Mouse (Mus musculus): ENCODE data around the gene Slc44a4.
"Not testable (repeated sequence)": the region's sequence is repeated elsewhere in the genome, so short reads cannot be mapped to it uniquely, and the experiment has no call there.

Gene Slc44a4

DNA sequence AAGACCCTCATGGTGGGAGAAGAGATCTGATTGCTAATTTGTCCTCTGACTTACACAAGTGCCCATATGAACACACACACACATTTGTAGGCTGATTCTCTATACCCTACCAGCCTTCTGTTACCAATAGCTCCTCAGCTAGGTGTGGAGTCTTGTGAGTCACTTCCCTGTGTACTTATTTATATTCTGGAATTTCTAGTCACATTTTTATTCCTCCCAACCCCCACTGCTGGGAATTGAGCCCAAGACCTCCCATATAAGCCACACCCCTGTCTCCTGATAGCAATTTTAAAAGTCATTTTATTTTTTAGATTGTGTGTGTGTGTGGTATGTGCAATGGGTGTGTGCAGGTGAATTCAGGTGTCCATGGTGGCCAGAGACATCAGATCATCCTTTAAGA is 30.1 kb downstream of the Slc44a4 start:
- DNase-seq, result no peak

DNA sequence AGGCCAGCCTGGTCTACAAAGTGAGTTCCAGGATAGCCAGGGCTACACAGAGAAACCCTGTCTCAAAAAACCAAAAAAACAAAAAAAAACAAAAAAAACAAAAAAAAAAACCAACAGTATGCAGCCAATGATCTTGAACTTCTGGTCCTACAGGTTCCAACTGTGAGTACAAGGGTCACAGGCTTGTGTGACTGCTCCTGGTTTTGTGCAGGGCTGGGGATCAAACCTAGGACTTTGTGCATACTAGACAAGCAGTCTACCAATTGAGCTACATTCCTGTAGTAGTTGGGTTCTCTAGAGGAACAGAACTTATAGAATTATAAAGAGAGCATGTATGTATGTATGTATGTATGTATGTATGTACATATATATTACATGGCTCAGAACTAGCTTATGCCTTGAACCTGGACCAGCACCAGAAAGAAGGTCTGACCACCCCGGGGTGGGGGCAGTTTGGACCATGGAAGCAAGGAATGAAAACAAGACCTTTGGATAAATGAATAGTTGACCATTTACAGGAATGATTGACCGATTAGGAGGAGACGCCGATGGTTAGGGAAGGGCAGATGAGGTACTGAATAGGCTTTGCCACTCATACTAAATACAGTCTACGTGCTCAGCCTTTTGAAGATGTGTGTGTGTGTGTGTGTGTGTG is 32.3 kb downstream of the Slc44a4 start:
- DNase-seq, result no peak

DNA sequence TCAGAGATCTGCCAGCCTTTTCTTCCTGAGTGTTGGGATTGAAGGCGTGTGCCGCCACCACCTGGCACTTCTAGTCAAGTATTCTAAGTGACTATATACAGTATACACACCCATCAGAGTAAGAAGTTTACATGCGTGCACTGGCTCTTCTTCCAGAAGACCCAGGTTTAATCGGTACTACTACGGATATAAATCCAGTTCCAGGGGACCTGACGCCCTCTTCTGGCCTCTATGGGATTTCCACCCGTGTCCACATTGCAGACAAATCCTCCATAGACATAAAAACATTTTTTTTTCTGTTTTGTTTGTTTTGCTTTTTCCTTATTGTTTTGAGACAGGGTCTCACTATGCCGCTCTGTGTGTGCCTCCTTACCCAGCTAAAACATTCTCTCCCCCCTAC is 33.3 kb downstream of the Slc44a4 start:
- no peak for DNase-seq

GRCm38 (mm10) chr17:34948721-34949552 is 34.7 kb downstream of the Slc44a4 start:
- DNase-seq, result not testable (repeated sequence)

DNA sequence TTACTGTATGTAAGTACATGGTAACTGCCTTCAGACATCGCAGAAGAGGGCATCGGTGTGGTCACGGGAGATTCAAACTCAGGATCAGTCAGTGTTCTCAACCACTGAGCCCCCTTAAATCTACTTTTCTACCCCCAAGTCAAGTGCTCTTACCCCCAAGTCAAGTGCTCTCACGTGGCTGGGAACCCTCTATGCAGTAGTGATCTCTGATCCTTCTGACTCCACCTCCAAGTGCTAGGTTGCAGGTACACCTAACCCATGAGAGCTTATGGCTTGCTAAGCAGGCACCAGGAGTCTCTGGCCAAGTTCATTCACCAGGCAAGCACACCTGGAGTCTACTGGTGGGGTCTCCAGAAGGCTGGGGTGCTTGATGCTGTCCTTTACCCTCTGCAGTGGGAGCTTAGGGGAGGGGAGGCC is 35.3 kb downstream of the Slc44a4 start:
- no peak for DNase-seq

DNA sequence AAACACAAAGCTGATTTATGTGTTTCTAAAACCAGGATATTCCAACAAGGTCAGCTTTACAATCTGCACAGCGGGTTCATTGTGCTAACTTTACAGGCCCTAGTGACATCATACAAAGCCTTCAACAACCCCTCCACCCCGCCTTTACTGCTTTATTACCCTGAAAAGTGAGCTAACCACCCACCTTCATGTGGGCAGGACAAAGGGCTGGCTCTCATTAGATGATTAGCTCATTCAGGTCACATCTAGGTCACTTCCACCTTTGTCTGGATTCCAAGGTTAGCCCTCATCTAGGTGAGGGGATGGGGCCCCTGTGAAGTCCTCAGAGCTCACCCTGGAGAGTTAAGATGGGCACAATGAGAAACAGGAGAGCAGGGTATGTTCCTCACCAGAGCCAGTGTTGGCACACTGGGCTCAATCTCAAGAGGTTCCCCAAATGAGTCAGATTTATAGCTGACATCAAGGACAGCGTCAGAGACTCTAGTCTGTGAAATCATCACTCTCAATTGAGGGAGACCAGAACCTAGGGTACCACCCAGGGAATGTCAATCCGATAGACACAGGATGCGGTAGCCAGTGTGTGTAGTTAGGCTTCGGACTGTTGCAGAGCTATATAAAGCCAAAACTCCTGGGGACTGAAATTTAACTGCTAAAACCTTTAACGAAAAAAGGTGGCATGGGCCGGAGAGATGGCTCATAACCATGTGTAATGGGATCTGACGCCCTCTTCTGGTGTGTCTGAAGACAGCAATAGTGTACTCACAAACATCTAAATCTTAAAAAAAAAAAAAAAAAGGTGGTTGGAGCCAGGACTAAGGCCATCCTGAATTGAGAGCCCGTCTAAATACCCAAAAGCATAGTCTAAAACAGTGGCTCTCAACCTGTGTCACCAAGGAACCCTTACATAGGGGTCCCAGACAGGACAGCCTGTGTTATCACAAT is 36.5 kb downstream of the Slc44a4 start:
- DNase-seq, result no peak

- DNase-seq, result no peak
Measured at GRCm38 (mm10) chr17:34951636-34952377, 37.5 kb downstream of the Slc44a4 start.

DNA sequence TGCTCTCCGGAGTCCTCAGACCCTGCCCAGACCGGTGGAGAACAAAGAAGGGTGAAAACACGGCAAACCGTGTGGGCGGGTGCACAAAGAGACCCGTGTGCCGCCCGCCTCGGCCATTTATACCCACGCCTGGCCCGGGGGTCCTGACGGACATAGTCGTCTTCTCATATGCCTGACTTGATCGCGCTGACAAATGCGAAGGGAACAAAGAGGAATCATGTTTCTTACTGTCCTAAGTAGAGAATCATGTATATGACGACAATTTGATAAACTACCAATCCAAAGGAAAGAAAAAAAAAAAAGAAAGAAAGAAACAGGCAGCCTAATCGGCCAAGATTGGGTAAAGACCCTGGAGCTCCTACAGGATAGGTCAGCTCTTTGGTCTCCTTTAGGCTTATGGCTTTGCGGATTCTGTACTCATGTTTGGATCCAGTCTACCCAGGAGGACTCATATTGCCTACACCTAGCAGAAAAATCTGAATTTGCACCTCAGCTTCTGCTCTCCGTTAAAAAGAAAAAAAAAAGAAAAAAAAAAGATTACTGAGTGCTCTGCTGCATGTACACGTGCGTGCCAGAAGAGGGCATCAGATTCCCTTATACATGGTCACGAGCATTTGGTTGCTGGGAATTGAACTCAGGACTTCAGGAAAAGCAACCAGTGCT is 38.2 kb downstream of the Slc44a4 start:
- DNase-seq, result peak; percentile 63 to 82

DNA sequence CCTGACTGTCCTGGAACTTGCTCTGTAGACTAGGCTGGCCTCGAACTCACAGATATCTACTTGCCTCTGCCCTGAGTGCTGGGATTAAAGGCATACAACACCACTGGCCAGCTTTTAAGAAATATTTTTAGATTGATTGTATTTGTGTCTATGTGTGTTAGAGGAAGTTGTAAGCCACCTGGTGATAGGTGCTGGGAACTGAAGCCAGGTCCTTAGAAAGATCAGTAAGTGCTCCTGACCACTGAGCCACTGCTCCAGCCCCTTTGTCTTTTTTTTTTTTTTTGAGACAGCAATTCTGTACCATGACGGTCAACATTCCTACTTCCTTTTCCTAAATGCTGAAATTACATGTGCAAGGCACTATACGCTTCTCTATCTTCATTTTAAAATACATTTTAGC is 39.0 kb downstream of the Slc44a4 start:
- no peak for DNase-seq

DNA sequence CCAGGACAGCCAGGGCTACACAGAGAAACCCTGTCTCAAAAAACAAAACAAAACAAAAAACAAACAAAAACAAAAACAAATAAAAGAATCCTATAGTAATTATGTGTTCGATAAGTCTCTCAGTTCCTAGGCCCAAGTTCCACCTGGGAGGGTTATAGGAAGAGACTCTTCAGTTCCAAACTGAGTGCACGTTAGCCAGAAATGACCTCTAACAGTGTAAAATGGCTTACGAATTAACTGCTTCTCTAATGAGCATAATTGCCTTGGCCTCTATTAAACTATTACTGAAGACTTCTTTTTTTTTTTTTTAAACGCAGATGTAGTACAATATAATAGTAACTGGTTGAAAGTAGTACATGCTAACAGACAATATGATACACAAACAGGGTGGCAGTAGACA is 39.6 kb downstream of the Slc44a4 start:
- no peak for DNase-seq

GRCm38 (mm10) chr17:34954831-34955230 is 40.6 kb downstream of the Slc44a4 start:
- DNase-seq, result no peak

DNA sequence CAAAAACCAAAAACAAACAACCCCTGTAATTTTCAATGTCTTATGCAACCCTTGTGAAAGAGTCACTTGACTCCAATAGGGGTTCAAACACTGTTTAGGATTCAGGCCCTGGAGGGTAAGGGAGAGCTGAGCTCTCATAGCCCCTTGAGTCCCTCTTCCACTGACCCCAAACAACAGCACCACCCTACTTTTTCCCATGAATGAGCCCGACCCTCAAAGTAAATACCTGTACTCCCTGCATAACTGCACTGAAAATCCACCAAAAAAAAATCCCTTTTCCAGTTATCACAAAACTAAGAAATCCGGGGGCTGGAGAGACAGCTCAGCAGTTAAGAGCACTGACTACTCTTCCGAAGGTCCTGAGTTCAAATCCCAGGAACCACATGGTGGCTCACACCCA is 41.6 kb downstream of the Slc44a4 start:
- no peak for DNase-seq

DNA sequence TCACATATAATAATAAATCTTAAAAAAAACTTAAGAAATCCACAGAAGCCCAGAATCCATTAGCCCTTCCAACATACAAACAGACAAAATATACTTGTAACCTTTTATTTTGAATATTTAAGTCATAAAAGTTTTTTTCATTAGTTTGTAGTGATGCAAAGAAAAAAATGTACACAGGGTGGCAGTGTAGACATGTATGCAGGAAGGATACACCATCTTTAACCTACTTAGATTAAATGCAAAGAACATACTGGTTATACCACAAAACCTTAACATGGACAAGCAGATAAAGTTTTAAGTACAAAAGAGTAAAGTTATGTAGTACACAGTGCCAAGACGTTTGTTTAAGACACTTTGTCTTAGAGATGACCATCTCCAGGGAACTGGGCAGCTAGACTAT is 42.1 kb downstream of the Slc44a4 start:
- DNase-seq, result no peak

- not testable (repeated sequence) for DNase-seq
Measured at GRCm38 (mm10) chr17:34957291-34957690, 43.0 kb downstream of the Slc44a4 start.

DNA sequence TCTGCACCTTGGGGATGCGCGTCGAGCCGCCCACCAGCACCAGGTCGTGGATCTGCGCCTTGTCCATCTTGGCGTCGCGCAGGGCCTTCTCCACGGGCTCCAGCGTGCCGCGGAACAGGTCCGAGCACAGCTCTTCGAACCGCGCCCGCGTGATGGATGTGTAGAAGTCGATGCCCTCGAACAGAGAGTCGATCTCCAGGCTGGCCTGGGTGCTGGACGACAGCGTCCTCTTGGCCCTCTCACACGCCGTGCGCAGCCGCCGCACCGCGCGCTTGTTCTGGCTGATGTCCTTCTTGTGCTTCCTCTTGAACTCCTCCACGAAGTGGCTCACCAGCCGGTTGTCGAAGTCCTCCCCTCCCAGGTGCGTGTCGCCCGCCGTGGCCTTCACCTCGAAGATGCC is 43.7 kb downstream of the Slc44a4 start:
- DNase-seq, result not testable (repeated sequence)

DNA sequence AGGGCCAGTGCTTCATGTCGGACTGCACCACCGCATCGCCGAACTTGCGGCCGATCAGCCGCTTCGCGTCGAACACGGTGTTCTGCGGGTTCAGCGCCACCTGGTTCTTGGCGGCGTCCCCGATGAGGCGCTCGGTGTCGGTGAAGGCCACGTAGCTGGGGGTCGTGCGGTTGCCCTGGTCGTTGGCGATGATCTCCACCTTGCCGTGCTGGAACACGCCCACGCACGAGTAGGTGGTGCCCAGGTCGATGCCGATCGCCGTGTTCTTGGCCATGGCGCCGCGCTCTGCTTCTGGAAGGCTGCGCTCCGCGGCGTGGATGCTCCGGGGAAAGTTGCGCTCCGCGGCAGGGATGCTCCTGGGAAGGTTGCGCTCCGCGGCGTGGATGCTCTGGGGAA is 44.5 kb downstream of the Slc44a4 start:
- not testable (repeated sequence) for DNase-seq

GRCm38 (mm10) chr17:34959130-34959778 is 45.0 kb downstream of the Slc44a4 start, which contains the start of gene Hspa1b:
Gene Hspa1b (minus strand): TSS chr17:34959238.
- peak; percentile 72 to 73 for DNase-seq

GRCm38 (mm10) chr17:34959881-34960515 is 45.7 kb downstream of the Slc44a4 start:
- no peak for DNase-seq

DNA sequence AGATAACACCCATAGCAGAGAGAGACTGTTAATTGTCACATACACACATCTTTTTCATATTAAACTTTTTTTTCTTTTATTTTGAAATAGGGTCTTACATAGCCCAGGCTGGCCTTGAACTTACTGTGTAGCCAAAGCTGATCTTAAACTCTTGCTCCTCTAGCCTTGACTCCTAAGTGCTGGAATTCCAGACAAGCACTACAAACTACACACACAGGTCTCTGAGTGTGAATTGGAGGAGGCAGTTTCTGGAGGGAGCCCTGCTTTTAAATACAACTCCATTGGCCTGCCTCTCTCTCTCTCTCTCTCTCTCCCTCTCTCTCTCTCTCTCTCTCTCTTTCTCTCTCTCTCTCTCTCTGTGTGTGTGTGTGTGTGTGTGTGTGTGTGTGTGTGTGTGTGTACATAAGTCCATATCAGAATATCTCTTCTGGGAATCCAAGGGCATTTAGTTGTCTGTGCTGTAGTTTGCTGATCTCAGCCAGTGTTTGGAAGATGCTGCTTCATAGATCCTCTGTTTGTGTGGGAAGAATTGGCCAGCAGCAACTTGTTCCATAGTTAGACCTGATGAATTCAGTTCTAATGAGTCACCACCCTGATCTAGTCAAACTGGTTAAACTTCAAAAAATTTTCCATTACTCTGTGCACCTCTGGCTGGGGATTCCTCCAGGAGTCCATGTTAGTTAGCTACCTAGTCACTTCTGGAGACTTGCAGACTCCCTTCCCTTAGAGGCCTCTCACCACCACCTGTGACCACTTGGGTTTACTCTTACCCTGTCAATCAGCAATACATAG is 46.6 kb downstream of the Slc44a4 start:
- DNase-seq, result no peak

DNA sequence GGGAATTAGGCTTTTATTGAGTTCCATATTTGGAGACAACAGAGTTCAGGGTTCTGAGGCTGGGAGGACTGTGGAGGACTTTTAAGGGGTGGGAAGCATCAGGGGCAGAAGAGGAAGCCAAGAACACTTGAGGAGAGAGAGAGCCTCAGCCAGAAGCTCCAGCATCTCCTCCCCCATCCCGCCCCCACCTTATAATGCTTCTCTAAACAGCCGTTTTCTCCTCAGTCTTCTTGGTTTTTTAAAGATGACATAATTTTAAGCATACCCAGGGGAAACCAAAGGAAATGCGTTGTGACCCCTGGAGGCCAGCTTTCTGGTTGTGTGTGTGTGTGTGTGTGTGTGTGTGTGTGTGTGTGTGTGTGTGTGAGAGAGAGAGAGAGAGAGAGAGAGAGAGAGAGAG is 47.9 kb downstream of the Slc44a4 start:
- no peak for DNase-seq
